Mouse (Mus musculus) thymus, postnatal 14 days (tissue): ENCODE results near the gene Jade2.
A peak's percentile ranks its signal among the peaks of the same experiment; 100 is the strongest.

Experiments
- DNase-seq: peaks from one replicate; pipeline ENCODE4 v3.0.0; 2021

Gene Jade2

DNA sequence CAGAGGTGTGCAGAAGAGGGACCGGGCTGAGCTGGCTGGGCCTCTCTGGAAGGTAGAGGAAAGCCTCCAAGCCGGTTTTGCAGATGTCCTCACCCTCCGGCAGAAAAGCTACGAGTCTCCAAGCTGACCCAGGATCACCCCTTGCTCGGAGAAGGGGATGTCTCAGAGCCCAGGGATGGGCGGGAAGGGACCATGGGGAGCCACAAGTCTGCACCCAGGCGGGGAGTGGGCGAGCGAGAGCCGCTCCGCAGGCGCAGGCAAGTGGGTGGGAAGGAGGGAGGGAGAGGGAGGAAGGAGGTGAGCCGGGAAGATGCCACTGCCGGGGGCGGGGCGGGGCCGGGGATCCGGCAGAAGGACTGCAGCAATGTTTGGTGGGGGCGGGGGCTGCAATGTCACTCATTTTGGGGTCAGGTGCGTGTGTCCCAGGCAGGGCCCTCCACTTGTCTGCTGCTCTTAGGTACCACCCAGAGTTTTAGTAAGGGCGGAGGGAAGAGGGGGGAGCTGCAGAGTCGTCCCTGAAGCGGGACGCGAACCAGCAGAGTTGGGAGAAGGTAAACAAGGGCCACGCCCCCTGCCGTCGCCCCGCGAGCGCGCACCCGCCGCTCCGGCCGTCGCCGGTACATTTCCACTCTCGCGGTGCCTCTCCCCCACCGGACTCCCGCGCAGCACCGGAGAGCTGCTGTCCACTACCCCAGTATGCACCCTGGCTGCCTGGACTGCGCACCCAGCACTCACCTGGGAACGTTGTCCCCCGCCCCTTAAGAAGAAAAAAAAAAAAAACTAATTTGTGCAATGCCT is 1.4 kb downstream of the Jade2 start:
- DNase-seq = peak; percentile 87

DNA sequence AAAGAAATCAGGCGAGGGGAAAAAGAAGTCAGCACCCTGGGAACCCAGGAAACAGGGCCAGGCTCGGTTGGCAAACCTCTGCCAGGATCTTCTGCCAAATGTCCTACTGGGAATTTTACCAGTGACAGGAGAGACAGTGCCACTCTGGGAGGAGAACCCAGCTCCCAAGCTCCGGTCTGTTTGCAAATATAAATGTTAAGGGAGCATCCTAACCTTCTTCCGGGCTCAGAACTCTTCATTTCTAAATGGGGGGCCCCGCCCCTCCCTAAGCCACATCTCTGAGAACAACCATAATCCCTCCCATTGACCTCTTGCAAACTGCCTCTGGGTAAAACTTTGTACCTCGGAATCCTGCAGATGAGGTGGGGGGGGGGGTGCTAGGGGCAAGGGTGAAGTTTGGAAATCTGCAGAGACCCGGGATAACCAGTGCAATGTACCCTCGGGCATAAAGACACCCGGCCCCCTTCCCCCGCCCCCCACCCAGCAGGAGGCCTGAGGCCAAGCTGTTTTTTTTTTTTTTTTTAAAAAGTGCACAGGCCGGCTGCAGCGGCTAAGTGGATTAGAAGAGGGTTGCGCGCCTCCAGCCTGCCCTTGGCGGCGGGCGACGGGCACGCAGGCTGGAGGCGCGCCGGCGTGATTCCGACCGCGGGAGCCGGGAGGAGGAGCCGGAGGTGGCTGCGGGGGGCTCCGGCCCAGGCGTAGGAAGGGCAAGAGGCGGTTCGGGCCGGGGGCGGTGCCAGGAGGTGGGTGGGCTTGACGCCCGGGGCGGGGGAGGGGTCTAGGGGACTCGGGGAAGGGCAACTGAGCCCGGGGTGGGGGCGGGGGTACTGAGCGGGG is 2.3 kb downstream of the Jade2 start:
- peak; percentile 91 for DNase-seq

DNA sequence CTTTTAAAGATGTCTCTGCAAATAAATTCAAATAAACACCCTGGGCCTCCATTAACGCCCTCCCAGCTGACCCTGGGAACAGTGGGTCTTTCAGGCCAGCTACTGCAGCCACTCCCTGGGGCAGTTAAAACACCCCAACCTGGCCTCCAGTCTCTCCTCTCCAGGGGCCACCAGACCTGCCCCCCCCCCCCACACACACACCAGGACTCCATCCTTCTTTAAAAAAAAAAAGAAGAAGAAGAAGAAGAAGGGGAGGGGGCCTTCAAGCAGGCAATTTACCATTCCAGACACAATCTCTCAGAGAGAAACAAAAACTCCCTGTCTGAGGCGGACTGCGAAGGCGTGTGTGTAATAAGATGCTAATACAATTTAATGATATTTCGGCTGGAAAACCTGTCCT is 4.9 kb downstream of the Jade2 start:
- no peak for DNase-seq

DNA sequence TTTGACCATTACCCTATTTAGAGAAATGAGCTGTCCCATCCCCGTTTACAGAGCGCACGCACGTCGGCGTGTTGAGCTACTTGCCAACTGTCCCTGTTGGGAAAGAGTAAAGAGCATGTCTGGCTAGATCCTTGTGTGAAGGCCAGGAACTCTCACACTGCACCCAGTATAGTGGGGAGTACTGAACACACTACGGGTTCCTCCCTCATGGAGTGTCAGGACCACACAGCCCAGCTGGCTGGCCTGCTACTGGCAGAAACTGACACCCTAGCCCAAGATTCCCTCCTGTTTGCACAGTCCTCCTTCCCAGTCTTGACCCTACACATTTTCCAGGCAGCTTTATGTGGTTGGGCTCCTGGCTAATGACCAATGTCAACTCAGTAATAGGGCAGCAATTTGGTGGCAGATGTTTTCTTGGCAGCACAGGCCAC is 5.3 kb downstream of the Jade2 start:
- DNase-seq = no peak

DNA sequence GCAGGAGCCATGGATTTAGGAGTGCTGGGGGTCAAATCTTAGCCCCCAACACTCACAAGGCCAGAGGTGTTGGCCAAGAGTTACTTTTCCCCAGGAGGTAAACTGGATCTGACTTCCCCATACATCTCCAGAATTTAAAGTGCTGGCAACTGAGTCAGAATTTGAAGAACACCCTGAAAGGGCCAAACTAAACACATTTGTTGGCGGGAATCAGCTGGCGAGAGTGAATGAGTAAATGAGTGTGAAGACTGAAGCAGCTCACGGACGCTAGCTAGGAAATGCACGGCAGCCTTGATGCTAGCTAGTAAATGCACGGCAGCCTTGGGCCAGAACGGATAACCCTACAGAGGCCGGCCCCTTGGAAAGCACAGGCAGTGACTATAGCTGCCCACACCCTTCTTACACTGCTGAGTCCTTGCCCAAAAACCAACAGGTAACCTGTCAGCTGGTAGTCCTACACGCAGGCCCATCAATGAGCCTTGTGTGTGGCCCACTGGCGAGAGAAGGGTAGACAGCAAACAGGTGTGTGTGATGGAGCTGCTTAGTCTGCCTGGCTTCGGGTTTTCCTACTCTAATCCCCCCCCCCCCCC is 6.6 kb downstream of the Jade2 start:
- no peak for DNase-seq

DNA sequence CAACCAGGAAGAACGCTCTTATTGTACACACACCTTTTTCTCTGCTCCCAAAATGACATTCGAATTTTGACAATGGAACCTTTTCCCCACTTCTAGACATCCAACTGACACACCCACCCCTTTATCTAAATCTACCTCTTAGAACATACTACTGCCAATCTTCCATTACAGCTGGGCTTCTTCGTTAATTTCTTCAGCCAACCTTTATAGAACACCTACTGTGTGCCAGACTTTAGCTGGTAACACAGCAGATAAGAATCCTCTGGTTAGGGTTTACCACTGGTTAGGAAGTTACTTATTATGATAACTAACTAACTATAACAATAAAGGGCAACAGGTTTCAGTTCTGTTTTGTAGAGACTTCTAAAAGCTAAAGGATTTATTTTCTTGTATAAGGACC is 9.1 kb downstream of the Jade2 start:
- DNase-seq = no peak

DNA sequence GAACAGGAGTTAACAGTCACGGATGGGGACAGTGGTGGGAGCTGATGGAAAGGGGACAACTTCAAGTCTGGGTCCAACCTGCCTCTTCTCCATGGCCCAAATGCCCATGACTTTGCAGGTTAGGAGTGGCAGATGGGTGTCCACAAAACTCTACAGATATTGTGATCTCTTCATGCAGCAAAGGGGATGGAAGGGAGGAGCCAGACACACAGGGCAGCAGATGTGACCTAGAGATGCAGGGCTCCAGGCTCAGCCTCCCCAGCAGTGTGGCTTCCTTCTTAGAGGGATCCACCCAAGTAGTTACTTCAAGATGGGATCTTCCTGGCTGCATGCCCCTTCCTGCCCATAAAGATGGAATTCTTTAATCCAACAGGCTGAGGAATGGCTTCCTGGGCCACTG is 9.6 kb downstream of the Jade2 start:
- no peak for DNase-seq

DNA sequence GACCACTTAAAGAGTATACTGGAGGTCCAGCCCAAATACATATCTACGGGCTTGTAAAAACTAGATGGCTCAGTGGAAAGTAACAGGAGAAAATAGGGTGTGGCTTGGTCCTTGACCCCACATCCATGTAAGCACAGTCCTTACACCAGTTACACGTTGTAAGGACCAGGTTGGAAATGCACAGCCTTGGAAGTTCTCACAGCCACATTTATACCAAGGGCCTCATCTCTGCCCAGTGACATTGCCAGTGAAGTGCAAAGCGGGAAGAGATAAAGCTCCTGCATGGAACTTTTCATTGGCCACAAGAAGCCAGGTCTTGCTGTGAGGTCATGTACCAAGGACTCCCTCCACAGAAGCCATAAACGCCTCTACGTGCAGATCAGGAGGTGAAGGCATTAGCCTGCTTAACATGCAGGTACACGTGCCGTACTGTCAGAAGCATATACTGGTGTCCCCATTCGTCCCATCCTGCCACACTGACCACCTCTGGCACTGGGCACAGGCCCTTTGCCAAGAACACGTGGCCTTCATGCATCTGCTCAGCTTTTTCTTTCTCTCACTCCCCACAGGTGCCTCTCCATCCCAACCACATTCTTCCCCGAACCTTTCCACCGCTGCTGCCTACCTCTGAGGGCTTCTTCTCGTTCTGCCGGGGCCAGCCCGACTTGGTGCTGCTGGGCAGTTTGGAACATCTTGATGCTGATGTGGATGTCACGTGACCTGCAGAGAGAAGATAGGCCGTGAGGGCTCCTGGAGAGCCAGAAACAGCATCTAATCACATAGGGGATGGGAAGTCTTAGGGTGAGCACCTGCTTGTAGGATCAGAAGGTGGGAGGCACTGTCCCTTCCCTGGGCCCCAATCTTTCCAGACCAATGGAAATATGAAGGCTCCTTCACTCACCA is 11.2 kb downstream of the Jade2 start:
- DNase-seq = no peak

DNA sequence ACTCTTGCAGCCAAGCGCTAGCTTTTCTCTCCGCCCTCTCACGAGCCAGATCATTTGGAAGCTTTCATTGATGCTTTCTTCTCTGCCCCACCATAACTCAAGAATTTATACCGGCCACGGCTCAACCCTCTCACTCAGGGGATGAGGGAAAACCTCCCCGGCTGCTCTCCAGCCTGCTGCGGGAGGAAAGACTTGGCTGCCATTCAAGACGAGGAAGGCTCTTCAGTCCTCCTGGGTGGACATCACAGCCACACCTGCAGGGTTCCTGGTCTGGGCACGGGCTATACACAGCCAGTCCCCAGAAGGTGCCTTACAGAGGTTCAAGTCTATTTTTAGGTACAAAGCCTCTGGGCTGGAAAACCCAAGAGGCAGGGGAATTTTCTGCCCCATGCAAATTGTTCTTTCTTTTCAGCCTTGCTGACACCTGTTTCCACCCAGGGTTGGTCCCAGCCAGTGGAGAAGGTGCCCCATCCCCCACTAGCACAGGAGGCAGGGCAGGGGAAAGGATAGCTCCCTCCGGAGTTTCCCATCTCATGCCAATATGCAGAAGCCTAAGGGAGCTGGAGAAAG is 12.8 kb downstream of the Jade2 start:
- DNase-seq = no peak

DNA sequence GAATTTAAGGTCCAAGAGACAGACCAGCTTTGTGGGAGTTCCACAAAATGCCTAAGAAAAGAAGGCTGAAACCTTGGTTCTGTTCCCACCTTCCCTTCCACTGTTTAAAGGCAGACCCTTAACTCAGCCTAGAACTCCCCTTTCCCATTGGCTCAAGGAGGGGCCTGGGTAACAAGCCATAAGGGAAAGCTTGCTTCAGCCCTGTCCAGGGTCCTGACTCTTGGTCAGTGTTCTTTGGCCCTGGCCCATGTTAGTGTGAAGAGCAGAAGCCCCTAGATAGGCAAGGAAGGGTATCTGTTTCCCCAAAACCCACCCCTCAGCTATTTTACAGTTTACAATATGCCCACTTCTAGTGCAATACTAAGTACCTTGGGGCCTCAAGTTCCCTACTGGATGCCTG is 13.6 kb downstream of the Jade2 start:
- DNase-seq = no peak

DNA sequence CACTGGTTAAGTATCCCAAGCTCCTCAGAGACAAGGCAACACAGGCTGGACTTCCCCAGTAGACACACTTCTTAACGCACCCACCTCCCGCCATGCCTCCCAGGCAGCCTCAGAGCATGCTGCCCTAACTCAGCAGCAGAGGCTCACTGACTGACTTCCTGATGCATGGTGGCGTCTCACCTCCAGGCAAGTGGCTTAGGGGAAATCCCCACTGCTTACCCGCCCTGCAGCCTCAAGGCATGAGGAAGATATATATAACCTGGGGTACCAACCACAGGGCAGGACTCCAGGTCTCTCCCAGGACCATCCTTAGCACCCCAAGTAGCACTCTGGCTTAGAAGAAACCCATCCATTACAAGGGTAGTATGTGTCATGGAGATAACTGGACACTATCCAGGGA is 14.3 kb downstream of the Jade2 start:
- peak; percentile 37 for DNase-seq

DNA sequence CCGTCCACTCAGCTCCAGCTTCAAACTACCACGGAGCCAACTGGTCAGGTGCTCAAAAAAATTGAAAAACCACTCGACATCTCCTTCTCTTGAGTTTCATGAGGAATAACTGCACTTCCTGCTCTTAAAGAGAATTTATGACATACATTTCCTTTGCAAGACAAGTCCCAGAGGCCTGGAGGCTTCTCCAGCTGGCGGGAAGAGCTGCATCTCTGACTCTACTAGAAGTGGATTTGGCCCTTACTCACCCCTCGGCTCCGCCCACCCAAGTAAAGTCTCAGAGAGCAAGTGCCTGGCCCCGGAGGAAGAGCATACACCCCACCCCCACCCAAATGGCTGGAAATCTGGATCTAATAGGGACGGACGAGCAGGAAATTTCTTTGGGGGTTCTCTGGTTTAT is 16.3 kb downstream of the Jade2 start:
- no peak for DNase-seq

DNA sequence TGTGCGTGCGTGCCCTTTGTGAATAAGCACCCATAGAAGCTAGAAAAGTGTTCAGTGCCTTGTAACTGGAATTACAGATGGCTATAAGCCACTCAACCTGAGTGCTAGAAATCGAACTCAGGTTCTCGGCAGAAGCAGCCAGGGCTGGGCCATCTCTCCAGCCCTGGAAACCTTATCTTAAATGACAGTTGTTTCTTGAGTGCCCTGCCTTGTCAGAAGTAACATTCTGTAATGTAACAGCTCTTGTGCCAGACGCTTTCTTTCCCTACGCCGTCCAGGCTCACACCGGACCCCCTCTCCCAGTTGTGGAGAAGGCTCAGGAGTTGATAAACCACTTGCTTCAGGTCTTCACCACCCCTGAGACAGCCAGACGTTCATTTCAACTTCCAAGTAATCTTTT is 16.8 kb downstream of the Jade2 start:
- no peak for DNase-seq

DNA sequence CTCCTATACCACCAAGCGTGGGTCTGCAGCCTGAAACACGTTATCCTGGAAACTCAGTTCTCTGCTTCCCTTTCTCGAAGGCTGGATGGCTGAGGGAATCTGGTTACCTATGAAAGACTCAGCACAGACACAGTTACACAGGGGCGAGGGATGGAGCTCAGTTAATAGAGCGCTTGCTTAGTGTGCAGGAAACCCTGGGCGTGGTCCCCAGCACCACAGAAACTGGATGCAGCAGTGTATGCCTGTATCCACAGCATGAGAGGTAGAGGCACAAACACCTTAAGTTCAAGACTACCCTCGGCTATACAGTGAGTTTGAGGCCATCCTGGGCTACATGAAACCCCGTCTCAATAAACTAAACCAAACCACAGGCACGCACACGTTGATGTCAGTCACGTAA is 17.5 kb downstream of the Jade2 start:
- no peak for DNase-seq

DNA sequence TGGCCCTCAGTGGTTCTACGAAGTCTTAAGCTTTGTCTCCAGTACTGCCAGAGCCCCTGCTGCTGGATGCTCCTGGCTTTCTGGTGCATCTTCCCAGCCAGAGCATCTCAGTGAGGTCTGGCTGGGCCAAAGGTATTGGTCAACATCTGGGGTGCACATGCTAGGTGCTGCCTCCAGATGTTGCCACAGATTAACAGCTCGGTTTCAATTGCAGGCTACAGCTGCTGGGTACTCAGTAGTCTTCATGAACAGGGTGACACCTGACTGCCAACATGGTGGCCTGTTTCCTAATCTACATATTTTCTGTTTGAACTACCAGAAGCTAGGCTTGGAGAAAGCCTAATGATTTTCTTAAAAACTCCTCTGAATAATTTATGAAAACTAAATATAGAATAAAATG is 18.3 kb downstream of the Jade2 start:
- DNase-seq = no peak

DNA sequence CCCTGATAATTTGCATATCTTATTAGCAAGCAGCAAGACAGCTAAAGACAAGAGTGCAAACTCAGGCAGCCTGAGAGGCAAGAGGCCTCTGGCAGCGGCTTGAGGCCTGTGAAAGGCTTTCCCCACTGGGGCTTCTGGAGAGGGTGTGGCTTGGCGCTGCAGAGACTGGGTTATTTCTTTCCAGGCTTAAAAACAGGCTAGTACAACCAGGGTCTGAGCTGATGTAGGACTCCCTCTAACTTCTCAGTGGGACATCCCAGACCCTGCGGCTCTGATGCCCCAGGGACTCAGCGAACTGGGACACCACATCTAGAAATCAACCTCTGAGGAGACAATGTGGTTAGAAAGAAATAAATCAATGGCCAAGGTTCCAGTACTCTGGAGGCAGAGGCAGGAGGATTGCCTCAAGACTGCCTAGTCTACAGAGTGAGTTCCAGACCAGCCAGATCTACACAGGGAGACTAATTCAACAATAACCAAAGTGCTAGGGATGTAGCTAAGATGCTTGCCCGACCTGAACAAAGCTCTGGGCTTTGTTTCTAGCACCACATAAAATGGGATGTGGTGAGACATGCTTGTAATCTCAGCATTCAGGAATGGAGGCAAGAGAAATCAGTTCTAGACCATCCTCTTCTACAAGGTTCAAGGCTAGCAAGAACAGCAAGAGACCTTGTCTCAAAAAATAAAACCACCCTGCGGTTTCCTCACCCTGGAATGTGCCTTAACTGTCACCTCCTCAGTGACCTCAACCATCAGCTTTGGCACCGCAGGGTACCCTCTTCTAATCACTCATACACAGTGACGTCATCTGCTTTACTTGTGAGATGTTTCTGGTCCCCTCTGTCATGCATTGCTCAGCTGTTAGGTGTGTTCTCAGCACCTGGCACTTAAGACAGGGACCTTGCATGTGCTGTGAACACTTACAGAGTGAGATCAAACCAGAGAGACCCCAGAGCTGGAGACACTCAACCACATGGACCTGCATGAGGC is 20.0 kb downstream of the Jade2 start:
- DNase-seq = no peak

DNA sequence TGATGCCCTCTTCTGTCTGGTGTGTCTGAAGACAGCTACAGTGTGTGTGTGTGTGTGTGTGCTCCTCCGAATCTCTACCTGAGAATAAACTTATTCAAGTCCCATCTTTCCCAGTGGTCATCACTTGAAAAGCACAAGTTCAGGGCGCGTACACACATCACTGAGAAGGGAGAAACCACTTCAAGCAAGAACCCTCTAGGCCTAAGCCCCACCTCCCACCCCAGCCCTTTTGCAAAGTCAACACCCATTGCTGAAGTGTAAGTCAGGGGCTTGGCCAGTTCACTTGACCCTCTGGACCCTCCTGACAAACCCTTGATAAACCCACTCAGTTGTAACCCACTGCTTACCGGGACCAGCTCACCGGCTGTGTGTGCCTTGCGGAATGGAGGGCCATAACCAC is 20.9 kb downstream of the Jade2 start:
- DNase-seq = no peak

DNA sequence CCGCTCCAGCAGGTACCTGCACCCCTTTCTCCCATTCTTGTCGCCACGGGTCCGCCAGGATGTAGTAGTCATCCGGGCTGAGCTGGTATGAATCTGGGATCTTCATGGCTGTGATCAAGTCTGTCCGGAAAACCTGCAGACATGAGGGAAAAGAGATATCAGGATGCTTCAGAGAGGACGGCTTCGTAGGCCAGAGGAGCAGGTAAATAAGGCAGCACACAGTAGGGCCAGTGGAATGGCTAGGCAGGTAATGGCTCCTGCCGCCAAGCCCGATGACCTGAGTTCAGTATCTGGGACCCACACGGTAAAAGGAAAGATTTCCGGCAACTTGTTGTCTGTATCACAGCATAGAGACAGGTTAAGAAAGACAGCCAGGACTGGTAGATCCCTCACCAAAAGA is 21.9 kb downstream of the Jade2 start:
- no peak for DNase-seq

DNA sequence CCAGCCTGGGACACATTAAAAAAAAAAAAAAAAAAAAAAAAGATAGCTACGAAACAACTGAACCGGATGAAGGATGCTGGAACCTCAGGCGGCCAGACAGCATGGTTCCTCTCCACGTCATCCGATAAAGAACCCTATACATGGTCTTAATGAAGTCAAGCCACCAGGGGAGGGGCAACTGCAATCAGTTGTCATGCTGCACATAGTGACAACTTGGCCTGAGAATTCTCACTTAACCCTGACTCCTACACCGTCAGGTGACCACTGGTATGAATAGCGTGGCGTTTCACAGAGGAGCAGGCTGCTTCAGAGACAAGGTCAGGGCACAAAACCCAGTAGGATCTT is 23.4 kb downstream of the Jade2 start:
- no peak for DNase-seq

DNA sequence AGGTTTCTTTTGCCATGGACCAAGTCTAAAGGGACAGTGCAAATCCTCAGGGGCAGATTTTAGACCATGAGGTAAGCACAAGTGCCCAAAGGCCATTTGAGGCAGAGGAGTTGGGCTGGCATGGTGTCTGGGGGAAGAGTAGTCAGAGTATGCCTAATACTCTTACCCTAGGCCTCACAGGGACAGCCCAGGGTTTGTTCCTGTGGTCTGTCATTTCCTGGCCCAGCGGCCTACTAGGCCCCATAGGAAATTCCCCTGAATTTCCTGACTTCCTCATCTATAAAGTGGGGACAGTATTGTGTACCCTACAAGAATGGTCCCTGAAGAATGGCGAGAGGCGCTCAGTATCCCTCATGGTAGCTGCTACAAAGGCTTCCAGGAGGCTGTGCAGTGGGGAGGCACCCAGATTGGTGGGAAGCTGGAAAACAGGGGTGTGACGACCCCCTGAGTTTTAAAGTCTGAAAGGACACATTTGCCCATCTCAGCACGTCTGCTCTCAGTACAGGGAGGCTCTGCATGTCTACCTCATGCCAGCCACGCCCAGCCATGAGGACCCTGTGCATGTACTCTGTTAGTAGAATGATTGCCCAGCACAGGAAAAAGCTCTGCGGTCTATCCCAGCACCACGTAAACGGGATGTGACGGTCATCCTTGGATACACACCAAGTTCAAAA is 23.9 kb downstream of the Jade2 start:
- DNase-seq = no peak

DNA sequence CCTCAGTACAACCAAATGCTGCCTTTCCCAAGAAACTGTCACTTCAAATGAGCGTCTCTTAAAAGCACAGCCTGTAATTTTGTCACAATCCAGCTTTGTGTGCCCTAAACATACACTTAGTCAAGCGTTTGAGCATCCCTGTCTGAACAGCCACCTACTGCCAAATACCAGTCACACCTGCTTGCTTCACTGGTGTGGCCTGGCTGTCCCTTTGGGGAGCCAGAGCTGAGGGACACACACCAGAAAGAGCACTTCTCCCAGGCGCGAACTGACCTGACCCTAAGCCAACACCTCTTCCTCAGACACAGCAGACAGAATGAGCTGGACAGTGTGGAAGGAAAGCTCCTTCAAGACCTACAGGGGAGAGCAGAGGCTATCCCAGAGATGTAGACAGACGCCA is 24.5 kb downstream of the Jade2 start:
- DNase-seq = no peak
